Mouse (Mus musculus) CD4-positive, CD25-positive, alpha-beta regulatory T cell, adult 9 weeks (primary cell): ENCODE measurements around the gene Tbca. TPM values are rescaled to one million over a fixed set of nuclear protein-coding genes. Genes with fewer than 3 reads are reported as not detected.

Source experiments
- polyA plus RNA-seq: library from polyadenylated mRNA; unstranded; fragments of 100-300 nt; shearing (Covaris generic); gene quantifications from one replicate; pipeline ENCODE4 v1.2.1, GENCODE M21; 2017

Tbca gene
- polyA plus RNA-seq: 231 TPM

GRCm38 (mm10) chr13:94788771-94789649 is at the start of gene Tbca:
TSS of gene Tbca (plus strand) at chr13:94788910.

GRCm38 (mm10) chr13:94875396-94875880 is 86.7 kb downstream of the Tbca start, which contains the start of gene Otp:
TSS of gene Otp (plus strand) at chr13:94875602.

Other genes with a start within 250 kb of the Tbca start
- gene Otp, start 86.7 kb downstream of the Tbca start, polyA plus RNA-seq: not detected
- 5.1 TPM for gene Wdr41, start 187.4 kb downstream of the Tbca start, polyA plus RNA-seq